Mouse (Mus musculus) liver, adult (tissue): ENCODE results near the gene Nmral1.

Experiments used
- GATA4 ChIP-seq: IDR thresholded peaks from 2 replicates; pipeline ENCODE4 v1.6.1; 2014; ENCODE audit warnings: mild to moderate bottlenecking, low read length; ENCODE audit not compliant: insufficient replicate concordance

The Nmral1 gene

GRCm38 (mm10) chr16:4725780-4726527 lies 6.8 kb upstream of the Nmral1 start, which contains the start of gene Hmox2:
Gene Hmox2 (plus strand): TSS chr16:4726361.
- TF ChIP-seq GATA4, result no peak

GRCm38 (mm10) chr16:4725266-4725665 lies 6.1 kb upstream of the Nmral1 start:
- no peak for TF ChIP-seq GATA4

- no peak for TF ChIP-seq GATA4
These were observed 3.7 kb upstream of the Nmral1 start for GRCm38 (mm10) chr16:4722915-4723209.

GRCm38 (mm10) chr16:4722128-4722914 lies 3.2 kb upstream of the Nmral1 start:
- no peak for TF ChIP-seq GATA4

GRCm38 (mm10) chr16:4717866-4718265 lies 1.3 kb downstream of the Nmral1 start:
- no peak for TF ChIP-seq GATA4

GRCm38 (mm10) chr16:4713861-4714710 lies 5.1 kb downstream of the Nmral1 start:
- no peak for TF ChIP-seq GATA4

- TF ChIP-seq GATA4, result no peak
These were observed 8.0 kb downstream of the Nmral1 start for GRCm38 (mm10) chr16:4711173-4711572.

GRCm38 (mm10) chr16:4705541-4705940 lies 13.6 kb downstream of the Nmral1 start:
- no peak for TF ChIP-seq GATA4

- TF ChIP-seq GATA4, result peak; percentile 61; the same call in 1 of the 2 replicates
These were observed 16.5 kb downstream of the Nmral1 start for GRCm38 (mm10) chr16:4702646-4703045.

GRCm38 (mm10) chr16:4701211-4701610 lies 17.9 kb downstream of the Nmral1 start:
- TF ChIP-seq GATA4, result no peak

GRCm38 (mm10) chr16:4684457-4684791 lies 34.7 kb downstream of the Nmral1 start:
- no peak for TF ChIP-seq GATA4

GRCm38 (mm10) chr16:4683581-4684456 lies 35.3 kb downstream of the Nmral1 start:
- TF ChIP-seq GATA4, result peak; percentile 89

GRCm38 (mm10) chr16:4683193-4683580 lies 36.0 kb downstream of the Nmral1 start:
- TF ChIP-seq GATA4, result no peak

- TF ChIP-seq GATA4, result no peak
These were observed 36.5 kb downstream of the Nmral1 start for GRCm38 (mm10) chr16:4682628-4683179.
